ENCODE assay signal across 8 mouse cellular contexts in genomic region chr9:114026261-114026934, GRCm38 (mm10). TPM values are rescaled to one million over a fixed set of nuclear protein-coding genes. Genes with fewer than 3 reads are reported as not detected.
DNase-seq lines count a peak whose midpoint lies in the region; ATAC-seq and TF ChIP-seq lines count a peak whose summit lies in the region.

No protein-coding gene starts in this region.

- DNase-seq in MEL-GATA-1-ER (ENCODE audit: extremely low read depth, low read depth) = peak; percentile 61
- DNase-seq in cerebellum, adult 18-20 months = peak; percentile 89 to 94
- DNase-seq in layer of hippocampus, adult 9-10 months (ENCODE audit: low spot score) = peak; percentile 35
- peak; percentile 51 to 57 for DNase-seq in thymus, adult 18-20 months

- WGBS in forebrain, embryonic 16.5 days = under 1% methylated on average over 52 of the region's 52 CpGs
- 0% methylated on average over 52 of the region's 52 CpGs for WGBS in lung, embryonic 15.5 days
- WGBS in olfactory bulb, adult 2 months = under 1% methylated on average over 52 of the region's 52 CpGs

- H3K36me3 ChIP-seq in forebrain, embryonic 16.5 days (ENCODE audit: control insufficient read depth, insufficient read depth) = no peaks in the 10 kb centered on the region
- H3K36me3 ChIP-seq in lung, embryonic 15.5 days = no peaks in the 10 kb centered on the region

- H3K4me2 ChIP-seq in forebrain, embryonic 16.5 days (ENCODE audit: low read length) = peak overlapping the region; percentile 79
- peak overlapping the region; percentile 97 for H3K4me2 ChIP-seq in lung, embryonic 15.5 days

- peaks cover 11% of the 10 kb centered on the region for H3K4me1 ChIP-seq in forebrain, embryonic 16.5 days (replicated peaks; ENCODE audit: control insufficient read depth, insufficient read depth, low read length)
- H3K4me1 ChIP-seq in lung, embryonic 15.5 days = peaks cover 4% of the 10 kb centered on the region; the same call in 1 of the 2 replicates
- H3K4me1 ChIP-seq in olfactory bulb, adult 2 months (ENCODE audit: control insufficient read depth, insufficient read depth, low read length) = peaks cover 10% of the 10 kb centered on the region

- peak overlapping the region; percentile 83 for H3K4me3 ChIP-seq in forebrain, embryonic 16.5 days (replicated peaks; ENCODE audit: low read length)
- H3K4me3 ChIP-seq in lung, embryonic 15.5 days = peak overlapping the region; percentile 63
- peak overlapping the region; percentile 91 for H3K4me3 ChIP-seq in olfactory bulb, adult 2 months (ENCODE audit: insufficient read depth, low read depth, low read length)

- no peaks in the 10 kb centered on the region for H3K27me3 ChIP-seq in forebrain, embryonic 16.5 days (replicated peaks; ENCODE audit: control insufficient read depth, insufficient read depth, low read length)
- peaks cover 5% of the 10 kb centered on the region; the same call in 1 of the 2 replicates for H3K27me3 ChIP-seq in lung, embryonic 15.5 days

- peak; percentile 97 for ATAC-seq in forebrain, embryonic 16.5 days
- peak; percentile 71 to 87 for ATAC-seq in hematopoietic stem cell, adult 5-6 weeks (replicated peaks in 1 of 2; ENCODE audit: insufficient read depth in 1 of 2, low FRiP score in 2 of 2, low TSS enrichment in 1 of 2, low read depth in 1 of 2, poor library complexity in 2 of 2, severe bottlenecking in 2 of 2)
- peak; percentile 93 for ATAC-seq in lung, embryonic 15.5 days (ENCODE audit: borderline replicate concordance, extremely low read depth, low FRiP score, low TSS enrichment)

- TF ChIP-seq POLR2A in olfactory bulb, adult 2 months (IDR thresholded peaks at IDR 0.05; ENCODE audit: insufficient read depth, low read depth, low read length) = peak; percentile 76

- H3K27ac ChIP-seq in forebrain, embryonic 16.5 days (ENCODE audit: low read length) = peak overlapping the region; percentile 72
- H3K27ac ChIP-seq in lung, embryonic 15.5 days = no peak overlapping the region
- H3K27ac ChIP-seq in olfactory bulb, adult 2 months (ENCODE audit: insufficient read depth, low read depth, low read length) = peak overlapping the region; percentile 53

- H3K9ac ChIP-seq in forebrain, embryonic 16.5 days (replicated peaks; ENCODE audit: low read depth, low read length) = peak overlapping the region; percentile 77
- peak overlapping the region; percentile 47 for H3K9ac ChIP-seq in lung, embryonic 15.5 days

- H3K9me3 ChIP-seq in forebrain, embryonic 16.5 days (ENCODE audit: control insufficient read depth, low read length) = no peaks in the 10 kb centered on the region
- H3K9me3 ChIP-seq in lung, embryonic 15.5 days = no peaks in the 10 kb centered on the region

- TF ChIP-seq CTCF in olfactory bulb, adult 2 months (IDR thresholded peaks at IDR 0.05; ENCODE audit: insufficient read depth, low read depth, low read length) = no peak

RNA-seq across cellular contexts. Expression of gene Fbxl2, which starts 19.6 kb away (rescaled TPM):
- 19.6 and 26.8 TPM in 2 replicates for polyA plus RNA-seq in forebrain, embryonic 16.5 days (2015; fragmentation: Nextera tagmentation; extraction: Ambion mirVana)
- 0.40 and 1.0 TPM in 2 replicates for total RNA-seq in hematopoietic stem cell, adult 5-6 weeks (2017)
- polyA plus RNA-seq in lung, embryonic 15.5 days (2015; fragmentation: Nextera tagmentation; extraction: Ambion mirVana) = 4.3 and 5.1 TPM in 2 replicates
- not detected in 2 replicates for polyA plus RNA-seq in olfactory bulb, adult 2 months (2012; ENCODE audit: insufficient read depth, insufficient read length, low replicate concordance, missing spikeins)

RNA-seq across cellular contexts. Expression of gene Susd5, which starts 30.5 kb away (rescaled TPM):
- 0.75 TPM in 1 of 2 replicates, not detected in the other for polyA plus RNA-seq in forebrain, embryonic 16.5 days (2015; fragmentation: Nextera tagmentation; extraction: Ambion mirVana)
- not detected in 2 replicates for total RNA-seq in hematopoietic stem cell, adult 5-6 weeks (2017)
- polyA plus RNA-seq in lung, embryonic 15.5 days (2015; fragmentation: Nextera tagmentation; extraction: Ambion mirVana) = 0.89 and 0.97 TPM in 2 replicates
- not detected in 2 replicates for polyA plus RNA-seq in olfactory bulb, adult 2 months (2012; ENCODE audit: insufficient read depth, insufficient read length, low replicate concordance, missing spikeins)

Comparison
In these comparisons a context has a peak if more than half of its experiments do, and no peak if none do; other contexts are left out.
1. DNase-seq: peak in every context shown above with its lines; median percentile 92 in cerebellum, adult 18-20 months; 61 in MEL-GATA-1-ER; 54 in thymus, adult 18-20 months; 35 in layer of hippocampus, adult 9-10 months.